Mouse (Mus musculus): ENCODE measurements around the gene Tnfsf14. TPM values are rescaled to one million over a fixed set of nuclear protein-coding genes. Genes with fewer than 3 reads are reported as not detected.

Gene Tnfsf14
- polyA plus RNA-seq, 1 experiment from 2014 or later = 0.36 TPM

- Histone ChIP-seq H3K27me3 (no peaks in the 10 kb centered on the region), H3K9ac (no peak overlapping the region), H3K4me3 (no peak overlapping the region), H3K4me1 (peaks cover 15% of the 10 kb centered on the region; the same call in 1 of the 2 replicates), H3K9me3 (no peaks in the 10 kb centered on the region), H3K4me2 (no peak overlapping the region), H3K36me3 (no peaks in the 10 kb centered on the region), H3K27ac (no peak overlapping the region)
- no peak for ATAC-seq (ENCODE audit: borderline replicate concordance, extremely low read depth, low FRiP score, low TSS enrichment)
- WGBS = 78% methylated on average over 2 of the region's 2 CpGs
Measured at GRCm38 (mm10) chr17:57227468-57227867, 33.5 kb upstream of the Tnfsf14 start.

GRCm38 (mm10) chr17:57223313-57223712, 29.3 kb upstream of the Tnfsf14 start:
- WGBS = 61% methylated on average over 9 of the region's 9 CpGs
- H3K27me3 ChIP-seq = no peaks in the 10 kb centered on the region
- no peak overlapping the region for H3K9ac ChIP-seq

GRCm38 (mm10) chr17:57221911-57222310, 27.9 kb upstream of the Tnfsf14 start:
- no peak for ATAC-seq (ENCODE audit: borderline replicate concordance, extremely low read depth, low FRiP score, low TSS enrichment)
- Histone ChIP-seq H3K27me3 (no peaks in the 10 kb centered on the region), H3K9ac (no peak overlapping the region), H3K27ac (no peak overlapping the region), H3K36me3 (no peaks in the 10 kb centered on the region), H3K9me3 (no peaks in the 10 kb centered on the region), H3K4me2 (no peak overlapping the region), H3K4me1 (no peaks in the 10 kb centered on the region), H3K4me3 (no peak overlapping the region)
- 40% methylated on average over 4 of the region's 4 CpGs for WGBS

More at GRCm38 (mm10) chr17:57223313-57223712, 29.3 kb upstream of the Tnfsf14 start:
- no peaks in the 10 kb centered on the region for H3K9me3 ChIP-seq
- H3K4me3 ChIP-seq = no peak overlapping the region
- no peaks in the 10 kb centered on the region for H3K36me3 ChIP-seq
- no peaks in the 10 kb centered on the region for H3K4me1 ChIP-seq
- H3K27ac ChIP-seq = no peak overlapping the region
- no peak for ATAC-seq (ENCODE audit: borderline replicate concordance, extremely low read depth, low FRiP score, low TSS enrichment)
- no peak overlapping the region for H3K4me2 ChIP-seq

- Histone ChIP-seq H3K4me2 (no peak overlapping the region), H3K27ac (no peak overlapping the region), H3K36me3 (no peaks in the 10 kb centered on the region), H3K9me3 (no peaks in the 10 kb centered on the region), H3K4me1 (no peaks in the 10 kb centered on the region), H3K27me3 (no peaks in the 10 kb centered on the region), H3K4me3 (no peak overlapping the region), H3K9ac (no peak overlapping the region)
- 14% methylated on average over 3 of the region's 3 CpGs for WGBS
- ATAC-seq (ENCODE audit: borderline replicate concordance, extremely low read depth, low FRiP score, low TSS enrichment) = no peak
Measured at GRCm38 (mm10) chr17:57219884-57220207, 25.9 kb upstream of the Tnfsf14 start.

- WGBS = 22% methylated on average over 11 of the region's 11 CpGs
- no peaks in the 10 kb centered on the region for H3K9me3 ChIP-seq
- H3K36me3 ChIP-seq = no peaks in the 10 kb centered on the region
- H3K27me3 ChIP-seq = no peaks in the 10 kb centered on the region
- no peak overlapping the region for H3K27ac ChIP-seq
- no peak overlapping the region for H3K4me2 ChIP-seq
- H3K9ac ChIP-seq = no peak overlapping the region
- H3K4me1 ChIP-seq = no peaks in the 10 kb centered on the region
- no peak for ATAC-seq (ENCODE audit: borderline replicate concordance, extremely low read depth, low FRiP score, low TSS enrichment)
- no peak overlapping the region for H3K4me3 ChIP-seq
Measured at GRCm38 (mm10) chr17:57219167-57219883, 25.3 kb upstream of the Tnfsf14 start.

- no peak for ATAC-seq (ENCODE audit: borderline replicate concordance, extremely low read depth, low FRiP score, low TSS enrichment)
- Histone ChIP-seq H3K36me3 (no peaks in the 10 kb centered on the region), H3K4me2 (no peak overlapping the region), H3K27ac (no peak overlapping the region), H3K27me3 (no peaks in the 10 kb centered on the region), H3K4me3 (no peak overlapping the region), H3K9ac (no peak overlapping the region), H3K4me1 (no peaks in the 10 kb centered on the region), H3K9me3 (no peaks in the 10 kb centered on the region)
- WGBS = 63% methylated on average over 12 of the region's 12 CpGs
Measured at GRCm38 (mm10) chr17:57218335-57218900, 24.4 kb upstream of the Tnfsf14 start.

- H3K9me3 ChIP-seq = no peaks in the 10 kb centered on the region
- H3K27me3 ChIP-seq = no peaks in the 10 kb centered on the region
- H3K9ac ChIP-seq = no peak overlapping the region
- no peak overlapping the region for H3K4me3 ChIP-seq
- H3K4me1 ChIP-seq = no peaks in the 10 kb centered on the region
- WGBS = 39% methylated on average over 13 of the region's 13 CpGs
- H3K27ac ChIP-seq = no peak overlapping the region
- H3K36me3 ChIP-seq = no peaks in the 10 kb centered on the region
- no peak for ATAC-seq (ENCODE audit: borderline replicate concordance, extremely low read depth, low FRiP score, low TSS enrichment)
- no peak overlapping the region for H3K4me2 ChIP-seq
Measured at GRCm38 (mm10) chr17:57214676-57215387, 20.9 kb upstream of the Tnfsf14 start.

- Histone ChIP-seq H3K27ac (no peak overlapping the region), H3K4me3 (no peak overlapping the region), H3K4me2 (no peak overlapping the region), H3K9me3 (no peaks in the 10 kb centered on the region), H3K36me3 (no peaks in the 10 kb centered on the region), H3K27me3 (no peaks in the 10 kb centered on the region), H3K9ac (no peak overlapping the region), H3K4me1 (no peaks in the 10 kb centered on the region)
- 66% methylated on average over 9 of the region's 9 CpGs for whole genome bisulfite sequencing
- ATAC-seq (ENCODE audit: borderline replicate concordance, extremely low read depth, low FRiP score, low TSS enrichment) = no peak
Measured at GRCm38 (mm10) chr17:57211501-57211900, 17.5 kb upstream of the Tnfsf14 start.

GRCm38 (mm10) chr17:57209330-57209729, 15.4 kb upstream of the Tnfsf14 start:
- no peak overlapping the region for H3K27ac ChIP-seq
- H3K27me3 ChIP-seq = no peaks in the 10 kb centered on the region
- no peak overlapping the region for H3K4me2 ChIP-seq
- no peaks in the 10 kb centered on the region for H3K4me1 ChIP-seq
- no peak for ATAC-seq (ENCODE audit: borderline replicate concordance, extremely low read depth, low FRiP score, low TSS enrichment)
- H3K36me3 ChIP-seq = no peaks in the 10 kb centered on the region
- no peaks in the 10 kb centered on the region for H3K9me3 ChIP-seq
- WGBS = 75% methylated on average over 4 of the region's 4 CpGs
- no peak overlapping the region for H3K9ac ChIP-seq
- H3K4me3 ChIP-seq = no peak overlapping the region

- 65% methylated on average over 3 of the region's 3 CpGs for WGBS
- no peak overlapping the region for H3K9ac ChIP-seq
- H3K9me3 ChIP-seq = no peaks in the 10 kb centered on the region
- ATAC-seq (ENCODE audit: borderline replicate concordance, extremely low read depth, low FRiP score, low TSS enrichment) = no peak
- no peaks in the 10 kb centered on the region for H3K4me1 ChIP-seq
- H3K4me2 ChIP-seq = no peak overlapping the region
- no peaks in the 10 kb centered on the region for H3K36me3 ChIP-seq
- H3K27ac ChIP-seq = no peak overlapping the region
- H3K27me3 ChIP-seq = no peaks in the 10 kb centered on the region
- H3K4me3 ChIP-seq = no peak overlapping the region
Measured at GRCm38 (mm10) chr17:57207938-57208337, 14.0 kb upstream of the Tnfsf14 start.

GRCm38 (mm10) chr17:57201841-57202724, 8.1 kb upstream of the Tnfsf14 start:
- Histone ChIP-seq H3K4me2 (no peak overlapping the region), H3K36me3 (no peaks in the 10 kb centered on the region), H3K9ac (no peak overlapping the region), H3K4me1 (no peaks in the 10 kb centered on the region), H3K27me3 (no peaks in the 10 kb centered on the region), H3K27ac (no peak overlapping the region), H3K9me3 (no peaks in the 10 kb centered on the region), H3K4me3 (no peak overlapping the region)
- no peak for ATAC-seq (ENCODE audit: borderline replicate concordance, extremely low read depth, low FRiP score, low TSS enrichment)
- 69% methylated on average over 10 of the region's 10 CpGs for WGBS
